Mouse (Mus musculus) adrenal gland, postnatal 4 days (tissue): ENCODE results near the gene Acvr1c. TPM values are rescaled to one million over a fixed set of nuclear protein-coding genes. Genes with fewer than 3 reads are reported as not detected.

ENCODE experiments used
- DNase-seq, 2 experiments: peaks; one replicate each; pipeline ENCODE4 v3.0.0; 2021 to 2022; ENCODE audit warnings: low spot score in 2 of 2, mixed read lengths in 2 of 2
- total RNA-seq, 2 experiments: library from RNA; stranded (reverse); gene quantifications; 2 replicates each; pipeline ENCODE4 v1.2.3; 2021

Gene Acvr1c
- total RNA-seq, 2 experiments from 2014 or later = 9.3 to 11.3 TPM

- DNase-seq = no peak
Measured at GRCm38 (mm10) chr2:58289759-58290431, 67.8 kb downstream of the Acvr1c start.

GRCm38 (mm10) chr2:58289331-58289730, 68.4 kb downstream of the Acvr1c start:
- no peak for DNase-seq

GRCm38 (mm10) chr2:58282259-58282910, 75.3 kb downstream of the Acvr1c start:
- peak in 1 of 2 experiments; percentile 44 for DNase-seq

- no peak for DNase-seq
Measured at GRCm38 (mm10) chr2:58281046-58281445, 76.6 kb downstream of the Acvr1c start.

GRCm38 (mm10) chr2:58279163-58279562, 78.5 kb downstream of the Acvr1c start:
- no peak for DNase-seq

- no peak for DNase-seq
Measured at GRCm38 (mm10) chr2:58276454-58276853, 81.2 kb downstream of the Acvr1c start.

- no peak for DNase-seq
Measured at GRCm38 (mm10) chr2:58240639-58241038, 117.1 kb downstream of the Acvr1c start.

- DNase-seq = no peak
Measured at GRCm38 (mm10) chr2:58237487-58237886, 120.2 kb downstream of the Acvr1c start.

Other genes starting within 250 kb of the Acvr1c start
- gene Cytip, start 162.4 kb downstream of the Acvr1c start, total RNA-seq = 1 to 10 TPM; 7.4 to 8.1 TPM
- not detected for gene Gm17409, start 112.2 kb upstream of the Acvr1c start, total RNA-seq
- gene Acvr1, start 209.3 kb upstream of the Acvr1c start, total RNA-seq = 10 to 100 TPM; 57.6 to 63.7 TPM
- gene Upp2, start 209.4 kb upstream of the Acvr1c start, total RNA-seq = 10 to 100 TPM in 1 of 2 experiments, 1 to 10 TPM in 1; 8.8 to 11.8 TPM